Comparison of ENCODE assay signal across 8 mouse cellular contexts in the genomic region with DNA sequence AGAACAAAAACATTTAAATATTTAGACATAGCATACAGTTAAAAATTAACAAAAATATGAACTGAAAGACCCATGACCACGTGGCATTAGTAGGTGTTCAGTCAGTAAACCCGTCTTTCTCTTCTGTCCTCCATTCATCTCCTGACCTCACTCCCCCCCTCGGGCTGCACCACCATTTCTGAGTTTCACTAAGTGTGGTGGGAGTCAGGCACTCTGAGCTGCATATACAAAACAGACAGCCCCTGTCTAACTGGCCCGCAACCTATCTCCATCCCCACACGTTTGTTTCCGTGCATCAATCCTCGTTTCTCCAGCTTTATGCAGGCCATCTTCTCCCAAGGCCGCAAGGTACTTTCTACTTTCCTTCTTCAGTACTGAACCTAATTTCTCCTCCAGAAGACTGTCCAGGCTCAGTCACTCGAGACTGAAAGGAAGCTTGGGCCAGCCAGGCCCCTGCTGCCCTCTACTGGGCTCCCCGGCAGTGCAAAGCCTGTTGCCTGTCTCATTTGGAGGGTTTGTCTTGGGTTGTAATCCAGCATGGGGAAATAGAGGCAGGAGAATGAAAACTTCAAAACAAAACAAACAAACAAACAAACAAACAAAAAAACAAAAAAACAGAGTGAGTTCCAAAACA. TPM values are rescaled to one million over a fixed set of nuclear protein-coding genes. Genes with fewer than 3 reads are reported as not detected.
DNase-seq lines count a peak whose midpoint lies in the region; ATAC-seq and TF ChIP-seq lines count a peak whose summit lies in the region.

No protein-coding gene starts in this region.

- no peak overlapping the region for H3K27ac ChIP-seq in kidney, adult 2 months (ENCODE audit: insufficient read depth, low read depth, low read length)
- no peak overlapping the region for H3K27ac ChIP-seq in liver, embryonic 12.5 days

- H3K9ac ChIP-seq in liver, embryonic 12.5 days: no peak overlapping the region

- peak overlapping the region; percentile 28; the same call in 1 of the 2 replicates for H3K4me2 ChIP-seq in liver, embryonic 12.5 days

- TF ChIP-seq CTCF in kidney, adult 2 months (conservative IDR thresholded peaks at IDR 0.05; ENCODE audit: insufficient read depth, insufficient read length, low read depth, low read length): peak; percentile 91

- 18% methylated on average over 10 of the region's 10 CpGs for WGBS in kidney, adult 2 months
- WGBS in liver, embryonic 12.5 days (ENCODE audit: insufficient replicate concordance): 37% methylated on average over 10 of the region's 10 CpGs

- DNase-seq in A20 (ENCODE audit: low read depth, low spot score): peak; percentile 77
- peak; percentile 81 for DNase-seq in ZHBTc4 (ENCODE audit: low read depth, low spot score)
- DNase-seq in embryo, embryonic 9.5 days (ENCODE audit: extremely low spot score): peak; percentile 77
- DNase-seq in heart, adult 18-20 months: peak; percentile 59 to 80
- DNase-seq in kidney, adult 2 months: peak; percentile 82
- peak; percentile 67 for DNase-seq in naive thymus-derived CD4-positive, alpha-beta T cell, adult 2 months (ENCODE audit: low read depth)
- DNase-seq in thymus, postnatal 14 days: peak; percentile 71

- no peak for TF ChIP-seq POLR2A in kidney, adult 2 months (IDR thresholded peaks at IDR 0.05; ENCODE audit: low read depth, low read length)

- H3K4me1 ChIP-seq in kidney, adult 2 months (ENCODE audit: control insufficient read depth, insufficient read depth, low read length): peaks cover 4% of the 10 kb centered on the region; the same call in 1 of the 2 replicates
- H3K4me1 ChIP-seq in liver, embryonic 12.5 days: 0 out of 2 replicates have a peak, but pooled peaks cover 5% of the 10 kb centered on the region

- H3K4me3 ChIP-seq in kidney, adult 2 months (ENCODE audit: insufficient read depth, low read depth, low read length): no peak overlapping the region
- no peak overlapping the region for H3K4me3 ChIP-seq in liver, embryonic 12.5 days

- no peaks in the 10 kb centered on the region for H3K27me3 ChIP-seq in kidney, adult 2 months (replicated peaks; ENCODE audit: control insufficient read depth, insufficient read depth, low read length)
- no peaks in the 10 kb centered on the region for H3K27me3 ChIP-seq in liver, embryonic 12.5 days (replicated peaks)

- 0 out of 2 replicates have a peak, but pooled peaks have one; percentile 54 for ATAC-seq in liver, embryonic 12.5 days

- H3K9me3 ChIP-seq in liver, embryonic 12.5 days (replicated peaks): no peaks in the 10 kb centered on the region

- H3K36me3 ChIP-seq in kidney, adult 2 months (ENCODE audit: control insufficient read depth, insufficient read depth, low read length): no peaks in the 10 kb centered on the region
- H3K36me3 ChIP-seq in liver, embryonic 12.5 days: no peaks in the 10 kb centered on the region

RNA-seq across cellular contexts. Expression of a gene that starts 10.5 kb away (rescaled TPM):
- total RNA-seq in heart, adult 18-20 months (2021): 100 to 1,000 TPM; 410 to 411 TPM
- 145 and 243 TPM in 2 replicates for polyA plus RNA-seq in kidney, adult 2 months (2012; rRNA removed)
- polyA plus RNA-seq in liver, embryonic 12.5 days (2016; fragmentation: Nextera tagmentation; extraction: Ambion mirVana): 786 and 821 TPM in 2 replicates

RNA-seq across cellular contexts. Expression of a gene that starts 15.3 kb away (rescaled TPM):
- total RNA-seq in heart, adult 18-20 months (2021): 1 to 10 TPM; 5.1 to 5.3 TPM
- 29.5 and 33.6 TPM in 2 replicates for polyA plus RNA-seq in kidney, adult 2 months (2012; rRNA removed)
- polyA plus RNA-seq in liver, embryonic 12.5 days (2016; fragmentation: Nextera tagmentation; extraction: Ambion mirVana): 3.6 TPM in 2 replicates
